Mouse (Mus musculus) kidney, adult 2 months (tissue): ENCODE measurements around the gene Zfp933. TPM values are rescaled to one million over a fixed set of nuclear protein-coding genes. Genes with fewer than 3 reads are reported as not detected.
"Not testable (repeated sequence)": the region's sequence is repeated elsewhere in the genome, so short reads cannot be mapped to it uniquely, and the experiment has no call there.

Experiments used
- DNase-seq: peaks from one replicate; pipeline ENCODE4 v3.0.0; 2021
- H3K27ac ChIP-seq: fragments of 200-500 bp; 2 replicates; pipeline ENCODE4 v1.5.1; 2012; ENCODE audit warnings: low read depth, low read length, control low read depth, inconsistent platforms; ENCODE audit not compliant: insufficient read depth
- H3K27me3 ChIP-seq: fragments of 200-500 bp; replicated peaks from 2 replicates; pipeline ENCODE4 v1.6.1; 2012; ENCODE audit warnings: mild to moderate bottlenecking, moderate library complexity, low read length, inconsistent platforms; ENCODE audit not compliant: control insufficient read depth, insufficient read depth
- H3K36me3 ChIP-seq: fragments of 200-500 bp; 2 replicates; pipeline ENCODE4 v1.6.1; 2012; ENCODE audit warnings: mild to moderate bottlenecking, moderate library complexity, low read length, inconsistent platforms; ENCODE audit not compliant: control insufficient read depth, insufficient read depth
- H3K4me1 ChIP-seq: fragments of 200-500 bp; 2 replicates; pipeline ENCODE4 v1.6.1; 2011; ENCODE audit warnings: low read length; ENCODE audit not compliant: control insufficient read depth, insufficient read depth
- H3K4me3 ChIP-seq: fragments of 200-500 bp; 2 replicates; pipeline ENCODE4 v1.5.1; 2011; ENCODE audit warnings: mild to moderate bottlenecking, low read depth, low read length, control low read depth; ENCODE audit not compliant: insufficient read depth
- CTCF ChIP-seq: fragments of 200-500 bp; conservative IDR thresholded peaks from 2 replicates; pipeline ENCODE4 v1.5.1; 2011; ENCODE audit warnings: low read depth, mild to moderate bottlenecking, control low read depth, low read length, moderate library complexity, mixed read lengths; ENCODE audit not compliant: insufficient read depth, insufficient read length
- POLR2A ChIP-seq: fragments of 200-500 bp; IDR thresholded peaks from one replicate; pipeline ENCODE4 v1.6.1; 2011; ENCODE audit warnings: low read depth, low read length, control low read depth
- WGBS: fragments of 180-500 bp; shearing (Covaris S2); methylation state at CpG from one replicate; pipeline ENCODE4 v1.1.7; 2018; 5-methylcytosine and 5-hydroxymethylcytosine counted together
- polyA plus RNA-seq: library from polyadenylated mRNA; depleted of rRNA; stranded (reverse); fragments of >200 nt; gene quantifications from 2 replicates; pipeline ENCODE4 v1.2.3, GENCODE M21; 2012

Zfp933 gene
- polyA plus RNA-seq, 1 experiment = 1.2 TPM

- no peak overlapping the region for H3K27ac ChIP-seq
- 88% methylated on average over 6 of the region's 6 CpGs for WGBS
- DNase-seq = no peak
- no peaks in the 10 kb centered on the region for H3K36me3 ChIP-seq
- H3K27me3 ChIP-seq = no peaks in the 10 kb centered on the region
- peaks cover 7% of the 10 kb centered on the region for H3K4me1 ChIP-seq
- H3K4me3 ChIP-seq = no peak overlapping the region
- TF ChIP-seq POLR2A (no peak), CTCF (no peak)
Measured at GRCm38 (mm10) chr4:147865651-147866050, 17.5 kb upstream of the Zfp933 start.

DNA sequence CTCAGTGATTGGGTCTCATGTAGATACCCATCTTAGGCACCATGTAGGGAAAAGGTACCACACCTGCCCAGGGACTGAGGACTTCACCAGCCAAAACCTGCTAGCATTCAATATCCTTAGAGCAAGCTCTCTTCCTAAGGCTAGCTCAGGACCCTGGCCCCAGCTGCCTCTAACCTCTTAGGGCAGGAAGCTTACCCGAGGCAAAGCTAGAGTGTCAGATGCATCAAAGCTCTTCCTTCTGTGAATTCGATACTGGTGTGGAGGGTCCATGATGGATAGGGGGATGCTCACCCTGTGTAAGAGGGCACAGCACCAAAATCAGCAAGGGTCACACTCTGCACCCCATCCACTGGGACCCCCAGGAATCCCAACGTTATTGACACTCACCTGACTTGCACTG, 13.9 kb upstream of the Zfp933 start:
- Histone ChIP-seq H3K4me3 (no peak overlapping the region), H3K27me3 (no peaks in the 10 kb centered on the region), H3K27ac (no peak overlapping the region), H3K4me1 (no peaks in the 10 kb centered on the region), H3K36me3 (no peaks in the 10 kb centered on the region)
- TF ChIP-seq POLR2A (no peak), CTCF (no peak)
- DNase-seq = no peak
- 82% methylated on average over 3 of the region's 3 CpGs for WGBS

DNA sequence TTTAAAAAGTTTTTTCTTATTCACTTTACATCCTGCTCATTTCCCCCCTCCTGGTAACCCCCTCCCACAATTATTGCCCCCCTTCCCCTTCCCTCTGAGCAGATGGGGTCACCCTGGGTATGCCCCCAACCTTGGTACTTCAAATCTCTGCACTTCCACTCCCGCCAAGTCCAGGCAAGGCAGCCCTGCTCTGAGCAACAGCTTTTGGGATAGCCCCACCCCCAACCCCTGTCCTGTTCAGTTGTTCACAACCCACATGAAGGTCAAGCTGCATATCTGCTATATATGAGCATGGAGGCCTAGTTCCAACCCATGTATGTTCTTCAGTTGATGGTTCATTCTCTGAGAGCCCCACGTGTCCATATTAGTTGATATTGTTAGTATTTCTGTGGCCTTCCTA, 2.6 kb upstream of the Zfp933 start:
- no peaks in the 10 kb centered on the region for H3K27me3 ChIP-seq
- H3K27ac ChIP-seq = no peak overlapping the region
- no peaks in the 10 kb centered on the region for H3K36me3 ChIP-seq
- 75% methylated on average over 2 of the region's 2 CpGs for WGBS
- no peak for TF ChIP-seq POLR2A
- TF ChIP-seq CTCF = no peak
- peaks cover 9% of the 10 kb centered on the region; the same call in 1 of the 2 replicates for H3K4me1 ChIP-seq
- no peak for DNase-seq
- H3K4me3 ChIP-seq = no peak overlapping the region

DNA sequence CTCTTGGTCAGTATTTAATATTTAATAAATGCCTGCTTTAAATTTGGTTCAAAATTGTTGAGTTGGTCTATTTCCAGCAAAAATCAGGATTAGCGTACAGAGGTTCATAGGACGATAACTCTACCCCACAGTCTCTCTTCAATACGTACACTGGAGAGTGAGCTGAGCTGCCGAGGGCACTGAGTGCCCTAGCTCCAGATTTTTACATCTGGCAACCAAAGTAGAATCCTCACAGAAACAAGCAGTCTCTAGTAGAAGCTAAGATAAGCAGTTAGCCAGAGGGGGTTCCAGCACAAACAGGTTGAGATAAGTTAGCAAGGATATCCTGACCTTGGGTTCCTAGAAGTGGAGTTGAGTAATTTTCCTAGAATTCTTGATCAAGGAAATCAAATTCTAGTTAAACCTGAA, 422 bp upstream of the Zfp933 start:
- Histone ChIP-seq H3K27me3 (no peaks in the 10 kb centered on the region), H3K36me3 (peaks cover 4% of the 10 kb centered on the region), H3K4me1 (peaks cover 9% of the 10 kb centered on the region; the same call in 1 of the 2 replicates), H3K4me3 (peak overlapping the region; percentile 100), H3K27ac (peak overlapping the region; percentile 82)
- 1% methylated on average over 4 of the region's 4 CpGs for WGBS
- TF ChIP-seq POLR2A (no peak), CTCF (no peak)
- no peak for DNase-seq

DNA sequence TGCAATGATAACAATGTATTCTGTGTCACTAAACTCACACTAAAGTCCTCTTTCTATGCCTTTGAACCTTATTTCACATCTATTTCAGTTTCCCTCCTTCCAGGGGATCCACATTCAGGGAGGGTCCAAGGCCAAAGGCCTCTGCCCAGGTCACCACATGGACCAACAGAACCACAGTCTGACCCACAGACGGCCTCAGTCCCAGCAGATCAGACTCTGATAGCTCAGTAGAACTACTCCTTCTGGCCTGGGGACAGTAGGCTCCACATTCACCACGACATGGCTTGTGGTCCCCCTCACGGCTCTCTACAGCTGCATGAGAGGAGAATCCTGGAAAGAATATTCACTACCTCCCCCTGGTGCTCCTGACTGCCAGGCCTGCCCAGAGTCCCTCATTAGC, 5.3 kb downstream of the Zfp933 start:
- Histone ChIP-seq H3K36me3 (peaks cover 12% of the 10 kb centered on the region), H3K27me3 (no peaks in the 10 kb centered on the region)
- 98% methylated on average over 3 of the region's 3 CpGs for WGBS

GRCm38 (mm10) chr4:147839282-147839681, 8.9 kb downstream of the Zfp933 start:
- peak; percentile 17 for DNase-seq
- peaks cover 12% of the 10 kb centered on the region for H3K36me3 ChIP-seq
- H3K27me3 ChIP-seq, H3K4me3 ChIP-seq, H3K4me1 ChIP-seq, H3K27ac ChIP-seq: not testable (repeated sequence)
- 99% methylated on average over 22 of the region's 26 CpGs for WGBS

More for the DNA sequence above, 5.3 kb downstream of the Zfp933 start:
- H3K4me3 ChIP-seq = no peak overlapping the region
- DNase-seq = no peak
- H3K27ac ChIP-seq = no peak overlapping the region
- H3K4me1 ChIP-seq = 0 out of 2 replicates have a peak, but pooled peaks cover 4% of the 10 kb centered on the region
- TF ChIP-seq POLR2A (no peak), CTCF (no peak)

GRCm38 (mm10) chr4:147824389-147824788, 23.8 kb downstream of the Zfp933 start:
- Histone ChIP-seq H3K27me3 (no peaks in the 10 kb centered on the region), H3K27ac (no peak overlapping the region), H3K4me3 (no peak overlapping the region), H3K4me1 (no peaks in the 10 kb centered on the region), H3K36me3 (peaks cover 23% of the 10 kb centered on the region)
- 99% methylated on average over 4 of the region's 4 CpGs for WGBS
- DNase-seq = no peak
- TF ChIP-seq CTCF (no peak), POLR2A (no peak)

- not testable (repeated sequence) for H3K27ac ChIP-seq, H3K4me1 ChIP-seq, DNase-seq, H3K4me3 ChIP-seq, H3K27me3 ChIP-seq
- WGBS = 86% methylated on average over 3 of the region's 3 CpGs
- peaks cover 12% of the 10 kb centered on the region for H3K36me3 ChIP-seq
Measured at GRCm38 (mm10) chr4:147821414-147821813, 26.8 kb downstream of the Zfp933 start.

DNA sequence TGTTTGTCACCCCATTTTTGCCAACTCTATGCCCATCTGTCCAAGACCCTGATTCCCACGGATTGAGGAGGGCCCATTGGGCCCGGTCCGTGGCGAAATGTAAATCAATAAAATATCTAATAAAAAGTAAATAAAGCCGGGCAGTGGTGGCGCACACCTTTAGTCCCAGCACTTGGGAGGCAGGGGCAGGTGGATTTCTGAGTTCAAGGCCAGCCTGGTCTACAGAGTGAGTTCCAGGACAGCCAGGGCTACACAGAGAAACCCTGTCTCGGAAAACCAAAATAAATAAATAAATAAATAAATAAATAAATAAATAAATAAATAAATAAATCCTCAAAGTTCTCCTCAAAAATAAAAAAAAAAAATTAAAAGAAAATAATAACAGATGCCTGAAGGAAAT, 28.5 kb downstream of the Zfp933 start:
- not testable (repeated sequence) for H3K36me3 ChIP-seq, H3K4me1 ChIP-seq, DNase-seq, H3K27ac ChIP-seq, H3K4me3 ChIP-seq, H3K27me3 ChIP-seq
- 86% methylated on average over 7 of the region's 7 CpGs for WGBS
